Mouse (Mus musculus) spleen, adult 2 months (tissue): ENCODE data around the gene Akap6. TPM values are rescaled to one million over a fixed set of nuclear protein-coding genes. Genes with fewer than 3 reads are reported as not detected.

Source experiments
- DNase-seq, 2 experiments: peaks; one replicate each; pipeline versions ENCODE4 v3.0.0 to v3.0.0-alpha.2; 2012 to 2021; ENCODE audit warnings: low spot score in 2 of 2, low read depth in 1 of 2
- H3K27ac ChIP-seq: fragments of 200-500 bp; 2 replicates; pipeline ENCODE4 v1.5.1; 2012; ENCODE audit warnings: low read length, inconsistent platforms; ENCODE audit not compliant: insufficient read depth
- H3K27me3 ChIP-seq: fragments of 200-500 bp; 2 replicates; pipeline ENCODE4 v1.6.1; 2012; ENCODE audit warnings: mild to moderate bottlenecking, moderate library complexity, low read length, inconsistent platforms; ENCODE audit not compliant: control insufficient read depth, insufficient read depth
- H3K36me3 ChIP-seq: fragments of 200-500 bp; 2 replicates; pipeline ENCODE4 v1.6.1; 2012; ENCODE audit warnings: mild to moderate bottlenecking, low read length, inconsistent platforms; ENCODE audit not compliant: control insufficient read depth, insufficient read depth
- H3K4me1 ChIP-seq: fragments of 200-500 bp; 2 replicates; pipeline ENCODE4 v1.6.1; 2011; ENCODE audit warnings: inconsistent platforms; ENCODE audit not compliant: control insufficient read depth, insufficient read depth, insufficient read length
- H3K4me3 ChIP-seq: fragments of 200-500 bp; 2 replicates; pipeline ENCODE4 v1.5.1; 2011; ENCODE audit warnings: mild to moderate bottlenecking, inconsistent platforms; ENCODE audit not compliant: insufficient read depth, insufficient read length; ENCODE audit errors: extremely low read depth
- CTCF ChIP-seq: fragments of 200-500 bp; IDR thresholded peaks from 2 replicates; pipeline ENCODE4 v1.5.1; 2011; ENCODE audit warnings: mild to moderate bottlenecking, inconsistent platforms; ENCODE audit not compliant: insufficient read depth, insufficient read length, insufficient replicate concordance; ENCODE audit errors: extremely low read depth
- POLR2A ChIP-seq: fragments of 200-500 bp; IDR thresholded peaks from 2 replicates; pipeline ENCODE4 v1.6.1; 2011; ENCODE audit warnings: low read depth, low read length, inconsistent platforms
- WGBS: fragments of 180-500 bp; shearing (Covaris S2); methylation state at CpG from one replicate; pipeline ENCODE4 v1.1.7; 2018; 5-methylcytosine and 5-hydroxymethylcytosine counted together
- polyA plus RNA-seq: library from polyadenylated mRNA; depleted of rRNA; stranded (reverse); fragments of >200 nt; gene quantifications from 2 replicates; pipeline ENCODE4 v1.2.3, GENCODE M21; 2012

The Akap6 gene
- polyA plus RNA-seq, 1 experiment: 0.02 TPM

- no peaks in the 10 kb centered on the region for H3K4me1 ChIP-seq
- DNase-seq: no peak
- TF ChIP-seq CTCF (no peak), POLR2A (no peak)
- H3K36me3 ChIP-seq: no peaks in the 10 kb centered on the region
- no peak overlapping the region for H3K4me3 ChIP-seq
- H3K27ac ChIP-seq: no peak overlapping the region
- 91% methylated on average over 2 of the region's 2 CpGs for WGBS
- no peaks in the 10 kb centered on the region for H3K27me3 ChIP-seq
Observed at GRCm38 (mm10) chr12:53134196-53134595, 435.0 kb downstream of the Akap6 start.

DNA sequence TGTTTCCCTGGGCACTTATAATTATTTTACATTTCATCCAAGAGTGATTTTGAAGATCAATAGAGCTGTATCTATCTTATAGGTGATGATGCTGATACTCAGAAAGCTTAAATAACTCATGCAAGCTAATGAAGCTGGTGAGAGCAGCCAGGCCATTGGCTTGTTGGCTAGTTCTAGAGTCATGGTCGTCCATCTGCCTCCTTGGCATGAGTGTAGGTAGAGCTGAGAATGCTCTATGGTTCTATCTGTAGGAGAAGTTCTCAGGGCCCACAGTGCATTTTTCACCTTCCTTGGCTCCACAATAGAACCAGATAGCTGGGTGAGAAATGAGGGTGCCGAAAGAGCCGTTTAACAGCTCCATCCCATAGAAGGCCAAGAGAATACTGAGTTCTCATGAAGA lies 438.1 kb downstream of the Akap6 start:
- H3K27me3 ChIP-seq: no peaks in the 10 kb centered on the region
- 93% methylated on average over 3 of the region's 3 CpGs for WGBS
- TF ChIP-seq CTCF (no peak), POLR2A (no peak)
- no peaks in the 10 kb centered on the region for H3K4me1 ChIP-seq
- H3K27ac ChIP-seq: no peak overlapping the region
- H3K4me3 ChIP-seq: no peak overlapping the region
- no peaks in the 10 kb centered on the region for H3K36me3 ChIP-seq
- no peak for DNase-seq

- no peaks in the 10 kb centered on the region for H3K4me1 ChIP-seq
- WGBS: 79% methylated on average over 6 of the region's 6 CpGs
- no peak for TF ChIP-seq CTCF
- TF ChIP-seq POLR2A: no peak
Observed at GRCm38 (mm10) chr12:53144122-53144695, 445.0 kb downstream of the Akap6 start.

GRCm38 (mm10) chr12:53144760-53145159 lies 445.6 kb downstream of the Akap6 start:
- Histone ChIP-seq H3K4me1 (no peaks in the 10 kb centered on the region), H3K4me3 (no peak overlapping the region), H3K27ac (no peak overlapping the region), H3K36me3 (no peaks in the 10 kb centered on the region), H3K27me3 (no peaks in the 10 kb centered on the region)
- no peak for DNase-seq
- 98% methylated on average over 10 of the region's 10 CpGs for WGBS
- TF ChIP-seq CTCF: no peak
- no peak for TF ChIP-seq POLR2A

More at GRCm38 (mm10) chr12:53144122-53144695, 445.0 kb downstream of the Akap6 start:
- Histone ChIP-seq H3K36me3 (no peaks in the 10 kb centered on the region), H3K27me3 (no peaks in the 10 kb centered on the region), H3K4me3 (no peak overlapping the region), H3K27ac (no peak overlapping the region)
- DNase-seq: no peak

- H3K4me3 ChIP-seq: no peak overlapping the region
- no peaks in the 10 kb centered on the region for H3K4me1 ChIP-seq
- 83% methylated on average over 4 of the region's 4 CpGs for WGBS
- TF ChIP-seq POLR2A (no peak), CTCF (no peak)
- H3K27me3 ChIP-seq: no peaks in the 10 kb centered on the region
- H3K36me3 ChIP-seq: no peaks in the 10 kb centered on the region
- H3K27ac ChIP-seq: no peak overlapping the region
- DNase-seq: no peak
Observed at GRCm38 (mm10) chr12:53145516-53145915, 446.3 kb downstream of the Akap6 start.

- Histone ChIP-seq H3K36me3 (no peaks in the 10 kb centered on the region), H3K4me3 (no peak overlapping the region), H3K27me3 (no peaks in the 10 kb centered on the region), H3K27ac (no peak overlapping the region), H3K4me1 (no peaks in the 10 kb centered on the region)
- no peak for TF ChIP-seq CTCF
- no peak for DNase-seq
- WGBS: 66% methylated on average over 11 of the region's 11 CpGs
Observed at GRCm38 (mm10) chr12:53146460-53147050, 447.4 kb downstream of the Akap6 start.

- Histone ChIP-seq H3K4me3 (no peak overlapping the region), H3K4me1 (no peaks in the 10 kb centered on the region), H3K27ac (no peak overlapping the region), H3K36me3 (no peaks in the 10 kb centered on the region), H3K27me3 (no peaks in the 10 kb centered on the region)
- TF ChIP-seq CTCF: no peak
- no peak for TF ChIP-seq POLR2A
- WGBS: 55% methylated on average over 11 of the region's 11 CpGs
- no peak for DNase-seq
Observed at GRCm38 (mm10) chr12:53147696-53148095, 448.5 kb downstream of the Akap6 start.
